Mouse (Mus musculus): ENCODE measurements around the gene Klhdc1. TPM values are rescaled to one million over a fixed set of nuclear protein-coding genes. Genes with fewer than 3 reads are reported as not detected.

Klhdc1 gene
- polyA plus RNA-seq, 1 experiment from 2014 or later: 9.2 TPM

DNA sequence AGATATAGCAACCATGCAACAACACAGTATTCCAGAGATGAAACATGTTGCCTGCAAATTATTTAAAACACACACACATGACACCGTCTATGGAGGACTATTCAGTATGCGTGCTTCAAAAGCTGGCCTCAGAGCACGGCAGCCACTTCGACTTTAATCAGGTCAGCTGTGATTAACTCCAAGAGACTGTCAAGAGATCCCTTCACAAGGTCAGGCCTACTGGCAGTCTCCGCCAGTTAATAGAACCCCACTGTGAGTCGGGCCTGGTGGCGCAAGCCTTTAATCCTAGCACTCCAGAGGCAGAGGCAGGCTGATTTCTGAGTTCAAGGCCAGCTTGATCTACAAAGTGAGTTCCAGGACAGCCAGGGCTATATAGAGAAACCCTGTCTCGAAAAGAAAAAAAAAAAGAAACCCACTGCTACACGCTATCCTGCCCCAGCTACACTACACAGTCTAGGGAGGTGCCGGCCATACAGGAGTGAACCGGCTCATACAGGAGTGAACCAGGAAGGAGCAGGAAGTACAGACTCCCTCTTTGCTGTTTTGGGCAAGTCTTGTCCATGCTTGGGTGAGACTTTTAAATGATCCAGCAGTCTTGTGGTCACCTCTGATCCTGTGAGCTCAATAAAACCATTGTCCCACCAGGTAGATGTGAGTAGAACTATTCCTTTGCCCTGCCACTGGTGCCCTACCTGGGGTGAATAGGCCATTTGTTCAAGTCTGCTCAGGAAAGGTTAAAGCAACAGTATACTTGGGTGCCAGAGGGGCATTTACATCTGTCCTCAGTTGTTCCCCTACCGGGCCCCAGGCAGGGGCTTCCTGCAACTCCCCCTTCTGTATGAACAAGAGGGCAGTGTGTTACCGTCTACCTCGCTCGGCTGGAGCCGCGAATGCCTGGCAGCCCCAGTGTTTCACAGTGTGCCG lies 30.7 kb upstream of the Klhdc1 start:
- 89% methylated on average over 18 of the region's 18 CpGs for WGBS
- no peak for ATAC-seq (ENCODE audit: insufficient read depth, low FRiP score, low read depth)

DNA sequence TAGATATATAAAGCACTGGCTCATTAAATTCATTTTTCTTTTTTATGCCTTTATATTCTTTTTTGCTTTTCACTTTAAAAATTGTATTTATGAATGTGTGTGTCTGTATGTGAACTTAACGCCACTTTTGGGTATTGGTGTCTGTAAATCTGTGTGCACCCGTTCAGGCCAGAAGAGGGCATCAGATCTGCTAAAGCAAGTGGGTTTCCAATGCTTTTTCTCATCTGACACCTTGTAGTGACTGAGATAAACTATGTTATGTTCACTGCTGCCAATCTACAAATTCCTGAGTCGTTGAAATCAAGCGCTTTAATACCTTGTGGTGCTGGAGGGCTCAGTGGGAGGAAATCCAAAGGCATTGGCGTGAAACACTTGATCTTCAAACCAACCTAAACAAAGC lies 29.9 kb upstream of the Klhdc1 start:
- no peak for ATAC-seq (ENCODE audit: insufficient read depth, low FRiP score, low read depth)
- H3K27me3 ChIP-seq (replicated peaks): no peaks in the 10 kb centered on the region
- no peak overlapping the region for H3K4me2 ChIP-seq
- WGBS: 73% methylated on average over 5 of the region's 5 CpGs
- peaks cover 14% of the 10 kb centered on the region for H3K36me3 ChIP-seq
- no peaks in the 10 kb centered on the region for H3K4me1 ChIP-seq
- H3K9ac ChIP-seq: no peak overlapping the region
- H3K27ac ChIP-seq: no peak overlapping the region
- H3K9me3 ChIP-seq: no peaks in the 10 kb centered on the region
- H3K4me3 ChIP-seq (replicated peaks): no peak overlapping the region

More for the DNA sequence above, 30.7 kb upstream of the Klhdc1 start:
- no peaks in the 10 kb centered on the region for H3K9me3 ChIP-seq
- H3K36me3 ChIP-seq: peaks cover 14% of the 10 kb centered on the region
- no peak overlapping the region for H3K4me2 ChIP-seq
- no peaks in the 10 kb centered on the region for H3K27me3 ChIP-seq (replicated peaks)
- H3K9ac ChIP-seq: no peak overlapping the region
- H3K27ac ChIP-seq: no peak overlapping the region
- H3K4me1 ChIP-seq: no peaks in the 10 kb centered on the region
- no peak overlapping the region for H3K4me3 ChIP-seq (replicated peaks)

DNA sequence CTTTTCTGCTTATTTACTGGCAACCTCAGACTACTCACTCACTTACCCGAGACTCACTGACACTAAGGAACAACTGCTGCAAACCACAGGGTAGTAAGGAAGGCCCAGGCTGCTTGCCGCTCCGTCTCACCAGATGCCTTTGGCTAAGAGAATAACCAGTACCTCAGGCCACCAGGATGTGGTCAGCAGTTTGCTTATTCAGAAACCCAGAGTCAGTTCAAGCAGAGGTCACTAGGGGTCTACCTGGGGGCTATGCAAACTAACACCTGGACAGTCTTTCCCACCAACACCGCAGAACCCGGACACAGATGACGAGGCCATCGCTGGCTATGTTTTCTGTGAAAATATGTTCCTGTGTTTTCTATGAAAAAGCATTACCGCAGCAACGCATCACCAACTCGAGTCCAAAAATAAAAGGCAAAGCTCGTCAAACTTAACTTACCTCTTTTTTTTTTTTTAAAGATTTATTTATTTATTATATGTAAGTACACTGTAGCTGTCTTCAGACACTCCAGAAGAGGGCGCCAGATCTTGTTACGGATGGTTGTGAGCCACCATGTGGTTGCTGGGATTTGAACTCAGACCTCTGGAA lies 27.7 kb upstream of the Klhdc1 start:
- H3K27ac ChIP-seq: no peak overlapping the region
- ATAC-seq (ENCODE audit: insufficient read depth, low FRiP score, low read depth): no peak
- no peaks in the 10 kb centered on the region for H3K27me3 ChIP-seq (replicated peaks)
- no peaks in the 10 kb centered on the region for H3K9me3 ChIP-seq
- no peak overlapping the region for H3K9ac ChIP-seq
- 93% methylated on average over 13 of the region's 13 CpGs for WGBS
- H3K4me3 ChIP-seq (replicated peaks): no peak overlapping the region
- H3K4me1 ChIP-seq: no peaks in the 10 kb centered on the region
- H3K4me2 ChIP-seq: no peak overlapping the region
- peaks cover 14% of the 10 kb centered on the region for H3K36me3 ChIP-seq

DNA sequence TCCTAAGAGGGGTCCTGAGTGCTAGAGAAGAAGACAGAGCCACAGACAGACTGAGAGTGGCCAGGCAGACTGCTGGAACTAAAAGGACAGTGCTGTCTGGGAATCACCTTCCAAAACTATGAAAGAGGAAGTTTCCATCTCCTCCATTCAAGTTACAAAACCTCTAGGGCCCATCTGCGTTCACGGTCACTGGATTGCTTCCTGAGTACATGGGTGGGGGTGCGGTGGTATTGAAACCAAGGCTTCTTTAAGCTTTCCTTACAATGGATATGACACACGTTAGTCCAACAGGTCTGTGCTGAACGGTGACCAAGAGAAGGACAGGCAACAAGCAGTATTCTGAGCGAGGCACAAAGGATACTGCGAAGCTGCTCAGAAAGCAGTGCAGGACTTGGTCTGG lies 26.6 kb upstream of the Klhdc1 start:
- H3K4me3 ChIP-seq (replicated peaks): no peak overlapping the region
- H3K4me1 ChIP-seq: no peaks in the 10 kb centered on the region
- no peak overlapping the region for H3K4me2 ChIP-seq
- H3K27ac ChIP-seq: no peak overlapping the region
- no peaks in the 10 kb centered on the region for H3K9me3 ChIP-seq
- ATAC-seq (ENCODE audit: insufficient read depth, low FRiP score, low read depth): no peak
- peaks cover 14% of the 10 kb centered on the region for H3K36me3 ChIP-seq
- 92% methylated on average over 7 of the region's 7 CpGs for WGBS
- no peaks in the 10 kb centered on the region for H3K27me3 ChIP-seq (replicated peaks)
- H3K9ac ChIP-seq: no peak overlapping the region

DNA sequence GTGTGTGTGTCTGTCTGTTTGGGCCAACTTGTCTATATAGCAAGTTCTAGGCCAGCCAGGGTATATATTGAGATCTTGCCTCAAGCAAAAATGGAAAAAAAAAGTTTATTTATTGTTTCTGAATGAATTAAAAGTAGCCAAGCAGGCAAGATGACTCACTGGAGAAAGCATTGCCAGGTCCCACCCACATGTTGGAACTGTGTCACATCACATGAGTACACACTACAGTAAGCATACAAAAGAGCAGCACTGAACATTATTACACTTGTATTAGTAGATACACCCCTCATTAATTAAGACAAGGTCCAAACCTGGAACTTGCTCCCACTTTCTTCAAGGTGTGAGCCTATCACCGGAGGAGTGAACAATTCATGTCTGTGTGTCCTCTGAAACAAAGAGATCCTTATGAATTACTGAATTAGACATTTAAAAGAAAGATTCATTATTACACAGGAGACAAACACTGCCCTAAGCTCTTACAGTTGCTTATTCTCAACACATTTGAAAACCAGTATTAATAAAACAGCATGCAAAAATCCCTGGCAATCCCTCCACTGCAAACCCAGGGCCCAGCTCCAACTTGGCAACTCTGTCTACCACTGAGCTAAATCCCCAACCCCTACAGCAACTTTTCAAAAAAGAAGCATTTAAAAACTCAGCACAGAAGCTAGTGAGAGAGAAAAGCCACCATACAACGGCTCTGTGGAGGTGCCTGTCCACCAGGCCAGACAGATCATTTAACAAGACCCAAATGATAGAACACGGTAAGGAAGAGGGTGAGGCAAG lies 25.8 kb upstream of the Klhdc1 start:
- ATAC-seq (ENCODE audit: insufficient read depth, low FRiP score, low read depth): no peak
- H3K4me3 ChIP-seq (replicated peaks): no peak overlapping the region
- no peaks in the 10 kb centered on the region for H3K4me1 ChIP-seq
- no peak overlapping the region for H3K27ac ChIP-seq
- no peaks in the 10 kb centered on the region for H3K27me3 ChIP-seq (replicated peaks)
- no peak overlapping the region for H3K9ac ChIP-seq
- H3K9me3 ChIP-seq: no peaks in the 10 kb centered on the region
- H3K4me2 ChIP-seq: no peak overlapping the region
- peaks cover 14% of the 10 kb centered on the region for H3K36me3 ChIP-seq
- WGBS: 79% methylated on average over 3 of the region's 3 CpGs

DNA sequence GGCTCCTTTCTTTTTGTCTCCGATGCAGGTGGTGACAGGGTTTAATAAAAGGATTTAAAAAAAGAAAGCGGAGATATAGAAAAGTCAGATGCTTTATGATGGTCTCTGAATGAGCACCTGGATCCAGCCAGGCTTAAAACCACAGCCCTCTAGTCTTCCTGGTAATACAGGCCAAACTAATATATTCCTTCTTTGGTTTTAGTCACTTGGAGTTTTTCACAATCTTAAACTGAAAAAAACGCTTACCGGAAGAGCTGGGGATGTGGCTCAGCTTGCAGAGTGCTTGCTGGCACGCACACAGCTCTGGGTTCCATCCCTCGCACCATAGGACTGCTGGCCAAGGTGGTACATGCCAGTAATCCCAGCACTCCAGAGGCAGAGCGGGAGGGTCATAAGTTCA lies 24.4 kb upstream of the Klhdc1 start:
- H3K36me3 ChIP-seq: peaks cover 18% of the 10 kb centered on the region
- H3K4me3 ChIP-seq (replicated peaks): no peak overlapping the region
- no peak overlapping the region for H3K9ac ChIP-seq
- H3K27ac ChIP-seq: no peak overlapping the region
- no peaks in the 10 kb centered on the region for H3K27me3 ChIP-seq (replicated peaks)
- WGBS: 95% methylated on average over 7 of the region's 7 CpGs
- H3K4me2 ChIP-seq: no peak overlapping the region
- no peaks in the 10 kb centered on the region for H3K9me3 ChIP-seq
- no peak for ATAC-seq (ENCODE audit: insufficient read depth, low FRiP score, low read depth)
- no peaks in the 10 kb centered on the region for H3K4me1 ChIP-seq

DNA sequence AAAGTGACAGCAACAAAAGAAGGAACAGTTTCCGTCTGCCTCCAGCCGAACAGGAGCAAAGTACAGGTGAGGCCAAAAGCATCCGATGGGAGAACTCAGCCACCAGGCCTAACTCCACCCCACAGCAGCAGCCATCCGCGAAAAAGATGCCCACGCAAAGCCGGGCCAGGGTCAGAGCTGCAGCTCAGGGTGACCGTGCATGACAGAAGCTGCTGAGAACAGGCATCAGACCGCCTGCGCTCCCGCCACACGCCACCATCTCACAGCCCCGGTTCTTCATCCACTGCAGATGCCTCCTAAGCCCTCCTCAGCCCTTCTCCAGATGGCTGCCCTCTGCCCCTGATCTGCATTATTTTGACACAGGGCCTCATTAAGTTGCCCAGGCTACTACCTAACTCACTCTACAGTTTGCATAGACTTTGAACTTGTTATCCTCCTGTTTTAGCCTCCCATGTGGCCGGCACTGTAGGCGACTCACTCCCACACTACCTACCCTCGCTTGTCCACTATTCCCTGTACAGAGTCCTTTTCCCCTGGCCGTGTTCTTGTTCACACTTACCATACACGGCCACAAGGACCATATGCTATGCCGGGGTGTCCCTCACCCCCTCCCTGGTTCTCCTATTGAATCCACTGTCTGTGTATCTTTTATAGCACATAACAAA lies 20.2 kb upstream of the Klhdc1 start:
- Histone ChIP-seq H3K4me1 (no peaks in the 10 kb centered on the region), H3K4me2 (no peak overlapping the region), H3K27ac (no peak overlapping the region), H3K27me3 (replicated peaks) (no peaks in the 10 kb centered on the region), H3K9me3 (no peaks in the 10 kb centered on the region), H3K36me3 (peaks cover 4% of the 10 kb centered on the region; the same call in 1 of the 2 replicates), H3K9ac (no peak overlapping the region), H3K4me3 (replicated peaks) (no peak overlapping the region)
- 90% methylated on average over 19 of the region's 19 CpGs for WGBS
- ATAC-seq (ENCODE audit: insufficient read depth, low FRiP score, low read depth): no peak

DNA sequence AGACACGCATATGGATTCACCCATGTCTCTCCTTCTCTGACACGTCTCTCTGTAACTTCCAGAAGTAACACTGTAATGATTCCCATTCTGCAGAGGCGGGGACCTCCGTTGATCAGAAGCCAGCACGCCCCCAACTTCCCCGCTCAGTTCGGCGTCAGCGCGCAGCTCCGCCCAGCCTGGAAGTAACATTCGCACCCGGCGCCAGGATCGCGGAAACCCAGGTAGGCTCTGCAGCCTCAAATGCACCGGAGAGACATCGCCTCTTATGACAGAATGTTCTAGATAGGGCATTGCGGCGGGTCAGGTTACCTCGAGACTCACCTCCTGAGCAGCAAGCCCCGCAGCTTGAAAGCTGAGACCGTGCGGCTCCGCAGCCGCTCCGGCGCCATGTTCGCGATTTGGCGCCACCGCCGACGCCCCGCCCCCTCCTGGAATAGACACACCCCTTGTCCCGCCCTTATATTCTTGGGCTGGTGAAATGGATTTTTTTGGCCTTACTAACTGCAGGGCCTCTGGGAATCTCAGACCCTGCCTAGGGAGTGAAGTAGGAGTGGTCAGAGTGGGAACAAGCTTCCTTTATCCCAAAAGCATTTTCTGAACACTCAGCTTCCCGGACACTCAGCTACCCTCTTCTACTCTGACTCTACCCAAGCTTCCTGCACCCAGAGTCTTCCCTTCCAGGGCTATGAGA lies 13.1 kb upstream of the Klhdc1 start, which contains the start of gene Pole2:
TSS of gene Pole2 (minus strand) at position 420 of the 691 bp plus-strand sequence.
- peaks cover 6% of the 10 kb centered on the region; the same call in 1 of the 2 replicates for H3K4me1 ChIP-seq
- H3K4me3 ChIP-seq (replicated peaks): peak within 1 kb of the TSS; percentile 78
- peak within 1 kb of the TSS; percentile 94 for H3K27ac ChIP-seq
- H3K9ac ChIP-seq: peak within 1 kb of the TSS; percentile 49; the same call in 1 of the 2 replicates
- under 1% methylated on average over 37 of the region's 37 CpGs for WGBS
- H3K9me3 ChIP-seq: no peaks in the 10 kb centered on the region
- H3K4me2 ChIP-seq: peak within 1 kb of the TSS; percentile 54
- no peaks in the 10 kb centered on the region for H3K27me3 ChIP-seq (replicated peaks)
- peak; percentile 94 for ATAC-seq (ENCODE audit: insufficient read depth, low FRiP score, low read depth)
- H3K36me3 ChIP-seq: no peaks in the 10 kb centered on the region

DNA sequence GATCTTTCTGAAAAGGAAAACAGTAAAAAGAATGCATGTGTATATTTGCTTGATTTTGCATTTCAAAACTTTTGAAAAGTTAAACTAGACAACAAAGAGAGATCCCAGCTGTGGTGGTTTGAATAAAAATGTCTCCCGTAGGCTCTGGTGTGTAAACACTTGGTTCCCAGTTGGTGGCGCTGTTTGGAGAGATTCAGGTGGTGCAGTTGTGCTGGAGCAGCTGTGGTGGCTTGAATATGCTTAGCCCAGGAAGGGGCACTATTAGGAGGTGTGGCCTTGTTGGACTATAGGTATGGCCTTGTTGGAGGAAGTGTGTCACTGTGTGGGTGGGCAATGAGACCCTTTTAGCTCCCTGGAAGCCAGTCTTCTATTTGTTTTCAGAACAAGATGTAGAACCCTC lies 11.7 kb upstream of the Klhdc1 start:
- ATAC-seq (ENCODE audit: insufficient read depth, low FRiP score, low read depth): no peak

DNA sequence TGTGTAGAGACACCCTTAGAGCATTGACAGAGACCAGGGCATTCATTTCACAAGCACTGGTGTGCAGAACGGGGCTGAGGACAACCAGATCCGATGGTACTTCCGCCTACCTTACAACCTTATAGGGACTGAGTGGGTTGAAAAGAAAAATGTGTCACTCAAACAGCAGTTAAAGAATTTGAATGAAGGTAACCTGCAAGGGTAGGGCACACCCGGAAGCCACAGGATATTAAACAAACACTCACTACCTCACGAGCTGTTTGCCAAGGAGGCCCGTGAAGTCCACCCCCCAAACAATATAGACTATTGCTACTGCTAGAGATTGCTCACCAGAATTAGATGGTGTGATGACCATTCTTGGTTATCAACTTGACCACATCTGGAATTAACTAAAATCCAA lies 5.2 kb upstream of the Klhdc1 start:
- WGBS: 78% methylated on average over 6 of the region's 6 CpGs
- Histone ChIP-seq H3K4me2 (no peak overlapping the region), H3K36me3 (no peaks in the 10 kb centered on the region), H3K9me3 (no peaks in the 10 kb centered on the region), H3K9ac (no peak overlapping the region), H3K27me3 (replicated peaks) (no peaks in the 10 kb centered on the region), H3K27ac (no peak overlapping the region; the same call in 1 of the 2 replicates), H3K4me1 (no peaks in the 10 kb centered on the region), H3K4me3 (replicated peaks) (no peak overlapping the region)
- peak; percentile 75 for ATAC-seq (ENCODE audit: insufficient read depth, low FRiP score, low read depth)

More for the DNA sequence above, 11.7 kb upstream of the Klhdc1 start:
- H3K4me3 ChIP-seq (replicated peaks): no peak overlapping the region
- 66% methylated on average over 2 of the region's 2 CpGs for WGBS
- H3K9ac ChIP-seq: no peak overlapping the region
- H3K4me2 ChIP-seq: no peak overlapping the region
- no peaks in the 10 kb centered on the region for H3K9me3 ChIP-seq
- no peak overlapping the region for H3K27ac ChIP-seq
- H3K36me3 ChIP-seq: no peaks in the 10 kb centered on the region
- peaks cover 6% of the 10 kb centered on the region; the same call in 1 of the 2 replicates for H3K4me1 ChIP-seq
- no peaks in the 10 kb centered on the region for H3K27me3 ChIP-seq (replicated peaks)

DNA sequence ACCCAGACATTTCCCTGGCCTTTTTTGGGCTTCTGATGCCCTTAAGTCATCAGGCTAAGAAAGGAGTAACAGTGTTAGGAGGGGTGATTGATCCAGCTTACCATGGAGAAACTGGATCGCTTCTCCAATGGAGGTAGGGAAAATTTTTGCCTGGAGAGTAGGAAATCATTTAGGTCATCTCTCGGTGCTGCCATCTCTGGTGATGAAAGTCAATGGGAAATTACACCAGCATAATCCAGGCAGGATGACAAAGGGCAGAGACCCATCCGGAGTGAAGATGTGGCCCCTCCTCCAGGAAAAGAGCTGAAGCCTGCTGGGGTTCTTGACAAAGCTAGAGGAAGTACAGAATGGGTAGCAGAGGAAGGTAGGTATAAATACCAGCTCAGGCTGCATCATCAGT lies 2.7 kb upstream of the Klhdc1 start:
- H3K27me3 ChIP-seq (replicated peaks): no peaks in the 10 kb centered on the region
- 36% methylated on average over 3 of the region's 3 CpGs for WGBS
- no peak overlapping the region for H3K4me2 ChIP-seq
- H3K4me3 ChIP-seq (replicated peaks): no peak overlapping the region
- H3K9ac ChIP-seq: no peak overlapping the region
- no peaks in the 10 kb centered on the region for H3K9me3 ChIP-seq
- no peaks in the 10 kb centered on the region for H3K36me3 ChIP-seq
- H3K27ac ChIP-seq: no peak overlapping the region
- 0 out of 2 replicates have a peak, but pooled peaks cover 4% of the 10 kb centered on the region for H3K4me1 ChIP-seq
- no peak for ATAC-seq (ENCODE audit: insufficient read depth, low FRiP score, low read depth)
